Mouse (Mus musculus) kidney, adult 11 months (tissue): Measurements from ENCODE around the gene Snrnp35.
A peak's percentile ranks its signal among the peaks of the same experiment; 100 is the strongest.
"Not testable (repeated sequence)": the region's sequence is repeated elsewhere in the genome, so short reads cannot be mapped to it uniquely, and the experiment has no call there.

ENCODE experiments used
- DNase-seq: peaks from one replicate; pipeline ENCODE4 v3.0.0; 2022

Gene Snrnp35

DNA sequence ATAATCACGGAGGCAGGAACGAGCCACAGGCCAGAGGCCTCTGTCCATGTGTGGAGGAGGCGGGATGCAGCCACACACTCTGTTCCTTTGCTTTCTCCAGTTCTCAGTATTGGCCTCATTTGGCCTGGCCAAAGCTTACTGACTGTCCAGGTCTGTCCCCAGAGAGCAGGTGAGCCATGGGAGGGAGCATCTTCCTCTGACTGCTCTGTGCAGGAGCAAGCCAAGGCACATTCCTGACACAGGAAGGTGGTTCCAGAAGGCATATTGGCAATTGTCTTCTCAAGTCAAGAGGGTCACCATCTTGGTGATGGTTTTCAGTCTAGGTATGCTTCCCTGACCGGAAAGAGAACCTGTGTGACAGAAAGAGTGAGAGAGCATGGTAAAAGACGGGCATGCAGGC is 19.5 kb upstream of the Snrnp35 start:
- no peak for DNase-seq

- no peak for DNase-seq
Observed at GRCm38 (mm10) chr5:124464905-124465304, 18.0 kb upstream of the Snrnp35 start.

- peak; percentile 25 for DNase-seq
Observed at GRCm38 (mm10) chr5:124467766-124468165, 15.2 kb upstream of the Snrnp35 start.

GRCm38 (mm10) chr5:124468365-124468764 is 14.6 kb upstream of the Snrnp35 start:
- DNase-seq: no peak

DNA sequence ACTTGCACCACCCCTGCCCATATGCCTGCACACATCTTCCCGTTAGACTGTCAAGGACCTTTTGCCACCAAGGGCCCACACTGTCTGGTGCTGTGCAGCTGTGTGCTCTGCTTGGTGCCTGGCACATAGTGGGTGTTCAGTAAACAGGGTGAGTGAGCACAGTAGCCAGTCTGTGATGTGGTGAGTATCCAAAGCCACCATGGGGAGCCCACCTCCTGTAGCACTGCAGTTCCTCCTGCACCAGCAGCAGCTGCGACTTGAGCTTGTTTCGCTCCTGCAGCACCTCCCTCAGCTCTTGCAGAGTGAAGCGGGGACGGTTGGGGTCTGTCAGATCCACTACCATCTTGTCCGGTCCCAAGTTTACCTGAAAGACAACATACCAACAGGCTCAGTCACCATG is 13.4 kb upstream of the Snrnp35 start:
- DNase-seq: no peak

DNA sequence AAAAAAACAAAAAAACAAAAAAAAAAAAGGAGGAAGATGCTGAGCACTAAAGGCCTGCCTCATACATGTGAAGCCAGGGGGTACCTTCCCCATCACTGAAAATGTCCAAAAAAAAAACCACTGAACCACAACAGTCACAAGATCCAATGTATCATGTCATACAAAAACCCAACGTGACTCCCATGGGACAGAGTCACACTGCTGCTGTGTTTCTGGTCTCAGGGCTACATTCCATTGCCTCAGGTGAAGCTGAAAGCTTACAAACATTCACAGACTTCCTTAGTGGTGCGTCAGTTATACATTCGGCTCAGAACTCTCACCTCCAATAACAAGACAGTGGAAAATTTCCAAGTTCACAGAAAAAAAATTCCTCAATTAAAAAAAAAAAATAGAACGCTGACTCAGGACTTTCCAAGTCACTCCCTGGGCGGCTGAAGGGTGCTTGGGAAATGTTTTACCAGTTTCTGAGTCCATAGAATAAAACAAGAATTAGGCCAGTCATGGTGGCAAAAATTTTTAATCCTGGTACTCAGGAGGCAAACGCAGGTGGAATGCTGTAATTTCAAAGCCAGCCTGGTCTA is 12.3 kb upstream of the Snrnp35 start:
- DNase-seq: peak; percentile 31

DNA sequence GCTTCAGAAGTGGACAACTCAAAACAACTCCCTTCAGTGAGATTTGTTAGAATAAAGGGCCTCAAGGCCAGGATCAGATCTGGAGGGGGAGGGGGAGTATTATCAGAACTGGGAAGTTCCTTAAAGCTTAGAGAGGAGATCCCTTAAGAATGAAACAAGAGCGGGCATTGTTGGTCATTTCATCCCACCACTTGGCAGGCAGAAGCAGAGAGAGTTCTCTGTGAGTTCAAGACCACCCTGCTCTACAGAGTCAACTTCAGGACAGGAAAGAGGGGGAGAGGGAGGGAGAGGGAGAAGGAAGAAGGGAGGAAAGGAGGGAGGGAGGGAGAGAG is 4.1 kb upstream of the Snrnp35 start:
- DNase-seq: no peak

DNA sequence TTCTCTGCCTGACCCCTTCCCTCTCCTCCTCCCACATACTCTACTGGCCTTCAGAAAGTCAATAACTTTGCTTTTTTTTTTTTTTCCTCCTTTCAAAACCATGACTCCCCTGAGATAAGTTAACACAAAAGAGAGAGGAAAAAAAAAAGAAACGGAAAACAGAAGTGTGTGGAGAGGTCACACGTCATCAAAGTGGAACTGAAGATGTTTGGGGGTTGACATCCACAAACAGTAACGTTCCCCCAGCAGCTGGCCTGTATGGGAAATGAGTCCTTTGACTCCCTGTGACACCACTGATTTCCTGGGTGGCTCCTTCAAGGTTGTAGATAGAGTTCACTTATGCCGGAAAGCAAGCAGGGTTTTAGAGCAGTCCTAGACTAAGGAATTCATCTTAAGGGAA is 2.8 kb upstream of the Snrnp35 start:
- no peak for DNase-seq

DNA sequence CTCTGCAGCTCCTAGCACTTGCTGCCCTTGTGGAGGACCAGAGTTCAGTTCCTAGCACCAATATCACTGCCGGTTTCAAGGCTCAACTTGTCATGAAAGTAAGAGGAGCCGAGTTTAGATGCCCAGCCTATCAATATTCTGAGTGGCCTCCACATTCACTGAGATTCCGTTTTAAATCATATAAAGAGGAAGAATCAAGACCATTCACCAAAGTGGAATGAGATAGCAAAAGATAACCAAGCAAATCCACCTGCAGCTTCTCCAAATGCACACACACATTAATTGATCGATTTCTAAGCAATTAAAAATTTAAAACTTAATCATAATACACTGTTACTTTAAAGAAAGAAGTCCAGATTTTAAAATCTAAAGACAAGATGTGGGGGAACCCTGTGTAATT is 1.2 kb upstream of the Snrnp35 start:
- DNase-seq: no peak

DNA sequence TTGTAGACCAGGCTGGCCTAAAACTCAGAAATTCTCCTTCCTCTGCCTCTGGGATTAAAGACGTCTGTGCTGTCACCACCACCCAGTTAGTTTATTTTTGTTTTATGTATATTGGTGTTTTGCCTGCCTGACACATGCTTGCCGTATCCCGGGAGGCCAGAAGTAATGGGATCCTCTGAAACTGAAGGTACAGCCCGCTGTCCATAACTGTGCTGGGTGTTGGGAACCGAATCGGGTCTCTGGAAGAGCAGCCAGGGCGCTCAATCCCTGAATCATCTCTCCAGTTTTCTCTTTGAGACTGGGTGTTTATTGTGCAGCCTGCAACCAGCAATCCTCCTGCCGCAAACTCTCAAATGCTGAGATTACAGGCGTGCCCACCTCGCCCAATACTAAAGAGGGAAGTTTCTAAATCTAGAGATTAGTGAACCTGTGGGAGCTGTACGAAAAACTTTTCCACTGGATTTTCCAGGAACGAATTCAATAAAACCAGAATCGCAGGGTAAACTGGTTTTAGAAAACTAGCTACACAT is 433 bp upstream of the Snrnp35 start:
- DNase-seq: peak; percentile 37

DNA sequence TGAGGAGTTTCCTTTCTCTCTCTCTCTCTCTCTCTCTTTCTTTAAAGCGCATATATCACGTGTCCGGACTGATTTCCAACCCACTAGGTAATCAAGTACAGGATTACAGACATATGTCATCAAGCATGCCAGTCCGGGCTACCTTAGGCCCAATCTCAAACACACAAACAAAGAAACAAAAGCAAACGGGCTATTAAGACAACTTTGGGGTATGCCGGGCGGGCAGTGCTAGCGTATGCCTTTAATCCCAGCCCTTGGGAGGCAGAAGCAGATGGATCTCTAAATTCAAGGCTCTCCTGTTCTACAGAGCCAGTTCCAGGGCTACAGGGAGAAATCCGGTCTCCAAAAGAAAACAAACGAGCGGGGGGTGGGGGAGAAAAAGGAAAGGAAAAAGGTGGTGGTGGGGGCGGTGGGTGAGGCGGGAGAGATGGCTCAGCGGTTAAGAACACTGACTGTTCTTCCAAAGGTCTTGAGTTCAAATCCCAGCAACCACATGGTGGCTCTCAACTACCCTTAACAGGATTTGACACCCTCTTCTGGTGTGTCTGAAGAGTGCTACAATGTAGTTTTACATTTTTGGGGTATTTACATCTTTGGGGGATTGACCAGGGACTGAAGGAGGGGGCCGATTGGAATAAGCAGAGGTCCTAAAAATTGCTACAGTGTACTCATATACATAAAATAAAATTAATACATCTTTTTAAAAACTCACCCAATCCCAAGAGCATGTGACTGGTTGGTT is 892 bp downstream of the Snrnp35 start:
- DNase-seq: no peak

GRCm38 (mm10) chr5:124485654-124486053 is 2.7 kb downstream of the Snrnp35 start:
- DNase-seq: no peak

- no peak for DNase-seq
Observed at GRCm38 (mm10) chr5:124488885-124489284, 6.0 kb downstream of the Snrnp35 start.

DNA sequence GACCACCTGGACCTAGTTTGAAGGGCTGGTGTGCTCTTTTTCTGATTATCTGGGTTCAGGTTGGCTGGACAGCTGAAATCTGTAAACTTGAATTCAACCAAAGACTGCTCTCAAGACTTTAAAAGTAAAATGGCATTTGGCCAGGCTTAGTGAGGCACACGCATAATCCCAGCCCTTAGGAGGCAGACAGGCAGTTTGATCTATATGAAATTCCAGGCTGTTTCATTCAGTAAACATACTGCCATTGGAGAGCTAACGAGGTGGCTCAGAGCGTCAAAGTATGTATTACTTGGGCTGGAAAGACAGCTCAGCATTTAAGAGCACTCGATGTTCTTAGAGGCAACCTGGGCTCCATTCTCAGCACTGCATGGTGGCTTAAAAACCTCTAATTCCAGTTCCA is 8.8 kb downstream of the Snrnp35 start:
- no peak for DNase-seq

GRCm38 (mm10) chr5:124492618-124493017 is 9.7 kb downstream of the Snrnp35 start:
- no peak for DNase-seq

GRCm38 (mm10) chr5:124493455-124493854 is 10.5 kb downstream of the Snrnp35 start:
- DNase-seq: no peak

GRCm38 (mm10) chr5:124495547-124495946 is 12.6 kb downstream of the Snrnp35 start:
- no peak for DNase-seq

DNA sequence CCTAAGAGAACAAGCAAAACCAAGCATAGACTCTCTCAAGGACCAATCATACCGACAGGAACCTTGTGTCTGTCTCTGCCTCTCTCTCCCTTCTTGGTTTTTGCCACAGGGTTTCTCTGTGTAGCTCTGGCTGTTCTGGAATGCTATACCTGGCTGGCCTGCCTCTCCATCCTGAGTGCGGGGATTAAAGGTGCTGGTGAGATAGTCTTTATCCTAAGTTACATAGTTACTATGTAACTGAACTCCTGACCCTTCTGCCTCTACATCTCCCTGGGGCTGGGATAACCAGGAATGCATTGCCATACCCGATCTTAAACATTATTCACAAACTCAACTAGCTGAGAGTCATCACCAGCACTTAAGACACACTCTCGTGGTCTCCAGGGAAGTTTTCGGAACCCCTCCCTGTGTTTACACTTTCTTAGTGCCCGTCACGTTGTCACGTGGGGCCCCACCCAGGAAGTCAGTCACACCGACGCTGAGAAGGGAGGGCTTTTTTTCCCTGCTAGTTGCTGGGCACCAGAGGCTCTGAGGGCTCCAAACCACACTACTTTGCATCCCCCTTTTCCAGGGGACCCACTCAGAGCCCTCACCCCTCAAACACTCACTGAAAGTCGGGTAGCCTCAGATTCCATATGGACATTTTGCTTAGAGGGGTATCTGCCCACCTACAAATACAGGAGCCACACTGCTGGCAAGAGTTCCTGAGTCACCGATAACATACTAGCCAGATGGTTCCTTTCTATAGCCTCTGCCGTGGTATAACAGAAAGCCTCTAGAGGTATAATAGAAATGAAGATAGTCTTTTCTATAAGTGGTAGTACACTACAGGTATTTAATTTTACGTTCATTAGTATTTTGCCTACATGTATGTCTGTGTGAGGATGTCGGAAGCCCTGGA is 13.9 kb downstream of the Snrnp35 start:
- no peak for DNase-seq

GRCm38 (mm10) chr5:124498221-124498876 is 15.4 kb downstream of the Snrnp35 start:
- peak; percentile 42 for DNase-seq

GRCm38 (mm10) chr5:124499001-124499400 is 16.1 kb downstream of the Snrnp35 start:
- DNase-seq: no peak

GRCm38 (mm10) chr5:124500037-124500436 is 17.1 kb downstream of the Snrnp35 start:
- DNase-seq: not testable (repeated sequence)

DNA sequence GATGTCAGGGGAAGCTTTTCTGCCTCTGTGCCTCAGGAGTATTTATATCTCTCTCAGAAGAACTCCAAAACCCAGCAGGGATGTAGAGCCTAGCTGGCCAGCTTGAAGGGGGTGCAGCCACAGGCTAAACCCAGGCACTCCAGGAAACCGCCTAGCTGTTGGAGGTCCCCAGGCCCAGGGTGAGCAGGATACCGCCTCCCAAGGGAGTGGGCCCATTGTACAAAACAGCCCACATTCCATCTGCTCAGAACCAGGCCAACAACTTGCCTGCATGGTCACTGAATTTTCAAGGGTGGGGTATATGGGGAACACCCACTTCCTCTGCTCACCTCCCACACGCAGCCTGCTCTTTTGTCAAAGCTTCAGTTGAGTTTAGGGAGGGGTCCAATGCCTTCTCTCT is 17.6 kb downstream of the Snrnp35 start:
- DNase-seq: no peak

DNA sequence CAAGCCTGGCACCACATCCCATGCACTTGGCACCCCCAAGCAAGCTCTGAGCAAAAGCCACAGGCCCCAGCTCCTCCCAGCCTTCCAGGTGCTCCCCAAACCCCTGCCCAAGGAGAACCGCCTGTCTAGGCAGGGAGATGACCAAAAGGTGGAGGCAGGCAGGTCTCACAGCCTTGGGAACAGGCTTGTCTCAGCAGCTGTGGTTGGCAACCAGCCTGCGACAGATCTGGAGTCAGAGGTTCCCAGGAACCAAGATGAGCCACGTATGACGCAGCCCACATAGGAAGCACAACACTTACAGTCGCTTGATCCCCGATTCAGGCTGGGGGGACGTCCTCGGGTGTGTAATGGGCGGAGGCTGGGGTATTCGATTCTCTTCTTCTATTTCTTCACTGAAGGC is 18.6 kb downstream of the Snrnp35 start:
- DNase-seq: no peak
